Mouse (Mus musculus) cerebellum, adult 9-11 months (tissue): ENCODE data around the gene Slc24a2.

Experiments
- DNase-seq: peaks from one replicate; pipeline ENCODE4 v3.0.0; 2022

Gene Slc24a2

DNA sequence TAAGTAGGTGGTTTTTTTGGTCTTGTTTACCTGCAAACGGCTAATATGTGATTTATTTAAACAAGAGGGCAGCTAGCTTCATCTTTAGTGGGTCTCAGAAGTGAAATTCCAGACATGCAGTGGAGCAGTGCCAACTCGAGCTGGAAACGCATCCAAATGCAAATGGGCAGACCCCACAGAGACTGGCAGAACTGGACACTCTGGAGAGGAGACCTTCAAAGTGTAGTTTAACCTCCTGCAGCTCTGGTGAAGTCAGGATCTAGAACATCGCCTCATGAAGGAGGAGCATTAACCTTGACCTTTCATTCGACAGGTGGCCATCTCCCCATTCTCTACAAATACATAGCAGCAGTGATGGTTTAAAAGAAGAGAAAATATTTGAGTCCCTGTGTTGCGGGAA lies 287.6 kb downstream of the Slc24a2 start:
- no peak for DNase-seq

DNA sequence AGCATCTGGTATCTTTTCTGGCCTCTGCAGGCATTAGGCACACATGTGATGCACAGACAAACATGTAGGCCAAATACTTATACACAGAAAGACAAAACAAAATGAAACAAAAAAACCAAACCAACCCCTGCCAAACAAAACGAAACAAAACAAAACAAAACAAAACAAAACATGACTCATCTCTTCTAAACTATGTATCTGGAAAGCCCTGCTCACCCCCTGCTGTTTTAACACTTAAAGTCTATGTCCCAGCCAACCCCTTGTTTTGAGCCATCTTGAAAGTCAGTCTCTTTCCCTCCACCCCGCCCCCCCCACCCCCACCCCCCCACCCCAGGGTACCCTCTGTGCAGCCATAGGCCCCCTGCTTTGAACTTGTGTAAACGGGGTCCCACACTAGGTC lies 293.6 kb downstream of the Slc24a2 start:
- DNase-seq, result no peak

DNA sequence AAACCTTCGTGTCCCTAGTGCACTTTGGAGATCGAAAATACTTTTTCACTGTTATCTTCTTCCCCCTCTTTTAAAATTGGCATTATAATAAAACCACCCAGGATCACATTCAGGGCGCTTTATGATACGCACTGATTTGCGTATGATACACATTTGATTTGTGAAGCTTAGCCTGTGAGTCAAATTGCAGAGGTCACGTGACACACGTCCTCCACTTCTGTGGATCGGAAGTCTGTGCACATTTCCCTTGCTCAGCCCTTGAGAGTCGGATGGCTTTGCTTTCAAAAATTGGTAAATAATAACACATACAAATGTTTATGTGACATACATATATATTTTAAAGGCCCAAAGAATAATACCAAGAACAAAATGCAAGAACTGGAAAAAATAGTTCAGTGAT lies 294.1 kb downstream of the Slc24a2 start:
- no peak for DNase-seq
